Mouse (Mus musculus) spleen, postnatal 14 days (tissue): ENCODE data around the gene Scnn1g.

Experiments
- DNase-seq, 2 experiments: peaks; one replicate each; pipeline ENCODE4 v3.0.0; 2021 to 2022; ENCODE audit warnings: low spot score in 2 of 2

The Scnn1g gene

DNA sequence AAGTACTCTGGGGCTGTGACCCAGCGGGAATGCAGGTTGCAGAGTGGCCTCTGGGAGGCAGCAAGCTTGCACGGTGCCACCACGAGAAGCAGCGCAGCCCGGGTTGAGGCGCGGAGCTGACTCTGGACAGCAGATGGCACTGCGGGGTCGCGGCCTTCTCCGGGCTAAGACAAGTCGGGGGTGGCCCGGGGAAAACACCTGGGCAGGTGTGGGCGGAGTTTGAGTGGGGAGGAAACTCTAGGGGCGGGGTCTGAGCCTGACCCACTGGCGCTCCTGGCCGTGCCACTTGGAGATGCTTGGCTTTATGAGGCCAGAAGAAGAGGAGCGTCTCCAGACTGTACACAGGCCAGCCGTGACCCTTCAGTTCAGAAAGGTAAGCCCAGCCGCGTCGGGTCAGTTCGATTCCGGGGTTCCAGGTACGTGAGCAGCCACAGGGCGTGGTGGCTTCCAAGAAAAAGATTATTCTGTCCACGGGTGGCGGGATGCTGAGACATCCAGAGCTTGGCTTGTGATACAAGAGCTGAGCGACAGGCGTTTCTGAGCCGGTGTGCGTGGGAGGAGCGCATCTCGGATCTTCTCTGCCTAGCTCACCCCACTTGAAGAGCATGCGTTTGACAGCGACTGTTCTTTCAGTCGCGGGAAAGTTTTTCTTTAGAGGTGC lies at the start of gene Scnn1g:
Gene Scnn1g, plus strand, starts transcription at position 309 of the 661 bp plus-strand sequence.
- DNase-seq, result peak; percentile 31 to 68

GRCm38 (mm10) chr7:121685140-121685984 lies 48.9 kb upstream of the Scnn1g start:
- no peak for DNase-seq

- no peak for DNase-seq
These were observed 44.9 kb upstream of the Scnn1g start for GRCm38 (mm10) chr7:121689338-121689737.

DNA sequence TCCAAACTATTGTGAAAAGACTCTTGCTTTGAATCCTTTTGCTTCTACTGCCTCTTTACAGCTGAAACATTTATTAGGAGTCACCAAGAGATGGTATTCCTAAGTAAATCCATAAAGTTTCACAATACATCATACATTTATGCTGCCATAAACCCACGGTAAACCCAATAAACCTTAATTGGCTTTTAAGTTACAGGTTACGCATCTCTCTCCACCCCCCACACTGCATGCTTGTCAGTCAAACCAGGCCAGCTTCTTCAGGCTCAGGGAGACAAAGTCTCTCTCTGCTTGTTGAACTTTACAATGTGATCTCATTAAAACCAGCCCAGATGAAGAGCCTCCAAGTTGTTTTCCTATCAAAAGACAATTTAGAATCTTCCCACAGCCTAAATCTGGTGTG lies 42.5 kb upstream of the Scnn1g start:
- no peak for DNase-seq

DNA sequence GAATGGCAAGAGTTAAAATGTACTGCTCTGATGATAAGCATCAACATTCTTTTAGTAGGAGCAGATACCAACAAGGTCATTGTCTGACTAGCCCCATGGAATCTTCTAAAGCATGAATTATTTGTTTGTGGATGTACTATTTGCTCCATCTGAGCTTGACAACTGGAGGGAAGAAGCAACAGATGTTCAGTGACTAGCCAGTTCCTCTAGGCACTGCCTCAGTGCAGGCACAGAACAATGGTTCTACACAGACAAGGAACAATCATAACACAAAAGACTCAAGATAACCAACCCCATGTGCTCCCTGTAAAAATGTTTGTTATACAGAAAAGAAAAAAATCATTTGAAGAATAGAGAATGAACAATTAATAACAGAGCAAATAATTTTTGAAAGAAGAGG lies 37.1 kb upstream of the Scnn1g start:
- DNase-seq, result no peak

DNA sequence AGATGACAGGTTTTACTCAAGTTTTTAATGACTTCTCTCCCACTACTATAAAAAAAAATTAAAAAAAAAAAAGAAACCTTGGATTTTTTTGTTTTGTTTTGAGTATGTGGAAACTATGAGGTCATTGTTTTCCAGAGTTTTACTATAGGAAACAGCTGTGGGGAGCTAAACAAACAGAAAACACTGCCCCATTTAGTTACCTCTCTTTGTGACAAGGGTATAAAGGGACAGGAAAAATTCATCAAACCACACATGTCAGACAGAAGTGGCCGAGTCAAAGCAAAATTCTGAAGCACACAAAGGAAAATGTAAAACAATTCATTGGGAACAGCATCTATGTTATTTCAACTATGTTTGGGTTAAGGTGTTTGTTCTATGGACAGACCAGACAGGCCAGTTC lies 36.7 kb upstream of the Scnn1g start:
- DNase-seq, result no peak

DNA sequence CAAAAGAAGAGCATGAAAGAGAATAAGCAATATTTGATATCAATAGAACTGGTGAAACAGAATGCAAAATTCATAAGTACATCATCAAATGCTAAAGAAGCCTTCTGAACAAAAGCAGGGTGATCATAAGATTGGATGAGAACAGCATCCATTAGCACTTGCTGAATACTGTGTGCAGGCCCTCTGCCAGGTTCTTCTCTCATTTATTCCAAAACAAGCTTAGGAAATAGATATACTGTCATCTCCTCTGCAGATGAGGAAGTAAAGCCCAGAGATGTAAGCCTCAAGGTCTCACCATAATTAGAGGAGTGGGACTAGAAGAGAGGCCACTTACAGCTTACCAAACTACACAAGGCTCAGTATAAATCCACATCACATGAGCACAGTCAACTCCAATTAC lies 35.1 kb upstream of the Scnn1g start:
- no peak for DNase-seq

DNA sequence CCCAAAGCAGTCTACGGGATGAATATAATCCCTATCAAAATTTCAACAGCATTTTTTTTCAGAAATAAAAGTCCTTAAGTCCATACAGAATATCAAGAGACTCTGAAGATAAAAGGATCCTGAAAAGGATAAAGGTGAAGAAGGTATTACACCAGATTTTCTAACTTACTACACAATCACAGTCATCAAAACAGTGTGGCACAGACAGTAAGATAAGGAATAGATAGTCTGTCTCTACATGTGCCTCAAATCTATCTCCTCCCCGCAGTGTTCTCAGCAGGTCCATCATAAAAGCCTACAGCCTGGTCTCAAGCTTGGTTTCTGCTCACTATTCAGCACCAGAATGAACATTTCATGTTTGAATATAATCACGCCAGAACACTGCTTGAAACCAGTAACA lies 33.8 kb upstream of the Scnn1g start:
- DNase-seq, result no peak

DNA sequence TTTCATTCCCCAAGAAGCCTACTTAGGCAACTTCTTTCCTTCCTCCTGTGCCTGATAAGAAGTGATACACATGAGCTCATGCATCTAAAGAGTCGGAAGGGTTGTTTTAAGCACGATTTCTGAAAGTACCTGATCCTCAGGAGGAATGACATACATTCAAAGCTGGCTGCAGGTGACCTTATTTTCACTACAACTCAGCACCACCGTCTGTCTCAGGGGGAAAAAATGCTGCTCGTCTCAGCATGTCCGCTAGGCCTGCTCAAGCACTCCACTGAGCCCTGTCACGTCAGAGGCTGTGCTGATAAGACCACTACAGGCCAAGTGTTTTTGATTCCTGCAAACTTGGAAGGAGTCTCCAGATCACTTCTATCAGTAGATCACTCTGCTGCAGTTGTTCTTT lies 32.3 kb upstream of the Scnn1g start:
- no peak for DNase-seq

- no peak for DNase-seq
These were observed 29.2 kb upstream of the Scnn1g start for GRCm38 (mm10) chr7:121705051-121705450.

DNA sequence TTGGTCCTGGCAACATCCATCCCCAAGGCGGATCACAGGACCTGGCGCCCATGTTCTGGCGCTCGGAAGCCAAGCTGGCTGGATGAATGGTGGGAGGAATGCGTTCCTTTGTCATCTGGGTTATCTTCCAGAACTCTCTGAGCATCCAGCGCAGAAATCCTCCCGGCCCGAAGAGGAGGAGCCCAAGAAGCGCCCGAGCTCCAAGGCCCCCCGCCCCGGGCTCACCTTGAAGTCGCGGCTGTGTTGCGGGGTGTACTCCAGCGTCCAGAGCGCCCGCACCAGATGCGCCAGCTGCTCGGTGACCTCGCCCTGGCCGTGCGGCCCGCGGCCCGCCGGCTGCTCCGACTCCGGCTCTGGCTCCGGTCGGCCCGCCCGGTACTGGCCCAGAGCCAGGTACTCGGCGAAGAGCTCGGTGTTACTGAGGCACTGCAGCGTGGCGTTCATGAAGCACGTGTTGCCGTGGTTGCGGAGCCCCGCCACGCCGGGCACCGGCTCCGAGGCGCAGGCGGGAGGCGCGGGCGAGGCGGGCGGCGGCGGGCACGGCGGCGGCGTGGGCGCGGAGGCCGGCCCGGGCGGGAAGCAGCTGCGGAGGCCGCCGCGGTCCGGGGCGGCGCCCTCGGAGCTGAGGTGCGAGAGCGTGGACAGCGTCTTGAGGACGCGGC lies 27.7 kb upstream of the Scnn1g start:
- peak; percentile 17 to 23 for DNase-seq

GRCm38 (mm10) chr7:121707073-121707667 lies 27.1 kb upstream of the Scnn1g start, which contains the start of gene Usp31:
Usp31 (minus strand) TSS chr7:121707253.
- peak; percentile 83 to 87 for DNase-seq

GRCm38 (mm10) chr7:121711171-121711570 lies 23.1 kb upstream of the Scnn1g start:
- DNase-seq, result no peak

GRCm38 (mm10) chr7:121717031-121717430 lies 17.2 kb upstream of the Scnn1g start:
- DNase-seq, result no peak

DNA sequence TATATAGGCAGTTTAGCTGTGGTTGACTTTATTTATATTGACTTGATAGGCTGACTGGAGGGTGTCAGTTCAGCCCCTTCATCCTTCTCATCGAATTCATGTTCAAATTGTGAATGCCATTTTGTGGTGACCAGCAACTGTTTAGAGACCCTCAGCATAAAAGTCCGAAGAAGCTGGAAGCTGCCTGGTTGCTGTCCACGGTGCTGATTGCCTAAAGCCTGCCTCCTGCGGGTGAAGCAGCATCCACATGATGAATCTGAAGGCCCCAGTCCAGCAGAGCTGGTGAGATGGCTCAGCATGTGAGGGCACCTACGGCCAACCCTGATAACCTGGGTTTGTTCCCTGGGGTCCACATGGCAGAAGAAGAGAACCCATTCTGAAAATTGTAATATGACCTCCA lies 4.1 kb upstream of the Scnn1g start:
- no peak for DNase-seq

DNA sequence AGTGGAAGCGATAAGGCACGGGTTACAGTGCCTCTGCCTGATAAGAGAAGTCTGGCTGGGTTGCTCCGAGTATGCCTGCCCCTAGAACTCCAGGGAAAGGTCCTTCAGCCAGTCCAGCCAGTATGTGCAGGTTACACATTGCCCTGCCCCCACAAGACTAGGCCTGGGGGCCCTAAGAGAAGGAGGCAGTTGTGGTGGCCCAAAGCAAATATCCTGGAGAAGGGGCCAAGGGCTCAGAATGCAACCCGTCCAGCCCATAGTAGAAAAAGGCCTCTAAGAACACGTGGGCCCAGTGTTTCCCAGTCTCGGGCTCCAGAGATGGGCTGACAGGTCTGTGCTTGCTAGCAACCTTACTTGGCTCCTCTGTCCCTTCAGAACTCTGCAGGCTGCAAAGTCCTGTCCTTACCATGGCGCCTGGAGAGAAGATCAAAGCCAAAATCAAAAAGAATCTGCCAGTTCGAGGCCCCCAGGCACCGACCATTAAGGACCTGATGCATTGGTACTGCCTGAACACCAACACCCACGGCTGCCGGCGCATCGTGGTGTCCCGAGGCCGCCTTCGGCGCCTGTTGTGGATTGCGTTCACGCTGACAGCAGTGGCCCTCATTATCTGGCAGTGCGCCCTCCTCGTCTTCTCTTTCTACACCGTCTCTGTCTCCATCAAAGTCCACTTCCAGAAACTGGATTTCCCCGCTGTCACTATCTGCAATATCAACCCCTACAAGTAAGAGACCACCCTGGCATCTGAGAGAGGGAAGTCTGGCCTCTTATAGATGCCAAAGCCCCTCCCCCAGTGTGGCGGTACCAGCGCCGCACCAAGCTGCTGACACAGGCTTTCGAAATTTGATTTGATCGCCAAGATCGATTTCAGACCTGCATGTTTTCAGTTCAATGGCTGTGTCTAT lies 3.5 kb downstream of the Scnn1g start:
- DNase-seq, result no peak

- DNase-seq, result no peak
These were observed 16.0 kb downstream of the Scnn1g start for GRCm38 (mm10) chr7:121750244-121750643.

- DNase-seq, result no peak
These were observed 20.5 kb downstream of the Scnn1g start for GRCm38 (mm10) chr7:121754748-121755147.

- DNase-seq, result no peak
These were observed 29.0 kb downstream of the Scnn1g start for GRCm38 (mm10) chr7:121763328-121763727.

DNA sequence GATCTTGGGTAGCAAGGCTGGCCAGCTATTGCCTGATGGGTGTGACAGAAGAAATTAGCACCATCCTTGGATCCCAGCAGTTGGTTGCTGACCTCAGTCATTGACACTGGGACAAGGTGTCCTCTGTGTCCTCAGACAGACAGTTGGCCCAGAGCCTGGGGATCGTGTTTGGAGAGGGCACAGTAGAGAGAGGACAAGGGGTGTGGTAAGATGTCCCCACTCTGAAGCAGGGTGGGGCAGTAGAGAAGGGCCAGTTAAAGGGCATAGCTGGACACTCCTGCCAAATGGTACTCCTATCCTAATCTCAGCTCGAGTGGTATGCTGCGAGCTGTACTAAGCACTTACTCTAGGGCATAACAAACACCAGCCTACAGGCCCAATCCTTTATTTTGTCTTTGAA lies 33.6 kb downstream of the Scnn1g start:
- no peak for DNase-seq

GRCm38 (mm10) chr7:121768983-121769382 lies 34.7 kb downstream of the Scnn1g start:
- DNase-seq, result no peak
